Mouse (Mus musculus) megakaryocyte progenitor cell, adult 5-6 weeks (primary cell): ENCODE measurements around the gene Klhl8. TPM values are rescaled to one million over a fixed set of nuclear protein-coding genes. Genes with fewer than 3 reads are reported as not detected.

Source experiments
- ATAC-seq: replicated peaks from 2 replicates; pipeline ENCODE4 v1.8.0; 2016; ENCODE audit warnings: mild to moderate bottlenecking, moderate TSS enrichment, inconsistent platforms; ENCODE audit not compliant: poor library complexity
- total RNA-seq, 2 experiments: library from RNA; stranded (forward) in 1 of 2; stranded (reverse) in 1 of 2; fragments of 157-497, 149-512 nt in 1 of 2; fragments of 200-1000 nt in 1 of 2; gene quantifications; 2 replicates each; pipeline versions ENCODE4 v1.2.3 to v1.2.4; 2015 to 2017

Gene Klhl8
- total RNA-seq, 2 experiments from 2014 or later = 1.8 to 2.2 TPM

- no peak for ATAC-seq
These were observed 5.7 kb upstream of the Klhl8 start for GRCm38 (mm10) chr5:103916595-103917356.

- no peak for ATAC-seq
These were observed 3.5 kb upstream of the Klhl8 start for GRCm38 (mm10) chr5:103914335-103915226.

- ATAC-seq = no peak
These were observed 2.1 kb upstream of the Klhl8 start for GRCm38 (mm10) chr5:103913150-103913549.

- ATAC-seq = 0 out of 2 replicates have a peak, but pooled peaks have one; percentile 26
These were observed 496 bp upstream of the Klhl8 start for GRCm38 (mm10) chr5:103911555-103911954.

GRCm38 (mm10) chr5:103910156-103910555 is 903 bp downstream of the Klhl8 start:
- ATAC-seq = no peak

GRCm38 (mm10) chr5:103909466-103909865 is 1.6 kb downstream of the Klhl8 start:
- ATAC-seq = no peak

- no peak for ATAC-seq
These were observed 2.2 kb downstream of the Klhl8 start for GRCm38 (mm10) chr5:103908851-103909250.

GRCm38 (mm10) chr5:103907844-103908243 is 3.2 kb downstream of the Klhl8 start:
- ATAC-seq = no peak

GRCm38 (mm10) chr5:103906173-103906572 is 4.9 kb downstream of the Klhl8 start:
- ATAC-seq = no peak

GRCm38 (mm10) chr5:103898310-103898709 is 12.7 kb downstream of the Klhl8 start:
- ATAC-seq = no peak

GRCm38 (mm10) chr5:103889766-103890165 is 21.3 kb downstream of the Klhl8 start:
- no peak for ATAC-seq

GRCm38 (mm10) chr5:103863759-103864158 is 47.3 kb downstream of the Klhl8 start:
- no peak for ATAC-seq

- no peak for ATAC-seq
These were observed 50.4 kb downstream of the Klhl8 start for GRCm38 (mm10) chr5:103860622-103861021.

- no peak for ATAC-seq
These were observed 53.9 kb downstream of the Klhl8 start for GRCm38 (mm10) chr5:103857151-103857550.

GRCm38 (mm10) chr5:103856286-103857009 is 54.6 kb downstream of the Klhl8 start:
- ATAC-seq = peak; percentile 84

GRCm38 (mm10) chr5:103855483-103856211 is 55.4 kb downstream of the Klhl8 start:
- no peak for ATAC-seq

GRCm38 (mm10) chr5:103854807-103855194 is 56.3 kb downstream of the Klhl8 start:
- ATAC-seq = no peak

- peak; percentile 35 for ATAC-seq
These were observed 56.8 kb downstream of the Klhl8 start for GRCm38 (mm10) chr5:103854041-103854806.

GRCm38 (mm10) chr5:103852756-103853549 is 58.1 kb downstream of the Klhl8 start:
- ATAC-seq = no peak
